Mouse (Mus musculus): ENCODE data around the gene Car4.

DNA sequence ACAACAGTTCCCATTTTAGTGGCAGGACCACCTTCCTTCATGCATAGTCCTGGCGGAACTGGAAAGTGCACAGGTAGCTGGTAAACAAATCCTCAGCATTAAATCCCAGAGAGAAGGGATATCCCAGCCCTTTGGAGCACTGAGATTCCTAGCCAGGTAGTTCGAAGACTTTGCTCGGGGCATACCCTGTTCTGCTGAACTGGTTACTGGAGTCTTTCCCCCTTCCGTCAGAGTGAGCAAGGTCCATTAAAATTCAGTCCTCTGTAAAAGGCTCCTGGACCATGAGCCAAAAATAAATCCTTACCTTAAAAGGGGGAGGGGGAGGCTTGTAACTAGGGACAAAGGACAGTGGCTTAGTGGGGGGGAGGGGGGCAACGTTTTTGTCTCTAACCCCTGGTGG lies 1.6 kb downstream of the Car4 start:
- TF ChIP-seq CTCF (IDR thresholded peaks at IDR 0.05; ENCODE audit: low read depth) (no peak), EP300 (IDR thresholded peaks at IDR 0.05; ENCODE audit: low read depth) (no peak)
